Mouse (Mus musculus) retina, postnatal 7 days (tissue): ENCODE data around the gene Serpinb12.
"Not testable (repeated sequence)": the region's sequence is repeated elsewhere in the genome, so short reads cannot be mapped to it uniquely, and the experiment has no call there.

ENCODE experiments used
- DNase-seq: peaks from one replicate; pipeline ENCODE4 v3.0.0-alpha.2; 2012; ENCODE audit warnings: low read depth, low spot score

Gene Serpinb12

GRCm38 (mm10) chr1:106934265-106934664 is at the start of gene Serpinb12:
Gene Serpinb12 (plus strand): TSS chr1:106934449.
- no peak for DNase-seq

- DNase-seq = not testable (repeated sequence)
These were observed 39.1 kb upstream of the Serpinb12 start for GRCm38 (mm10) chr1:106895142-106895541.

- DNase-seq = no peak
These were observed 32.8 kb upstream of the Serpinb12 start for GRCm38 (mm10) chr1:106901406-106901805.

DNA sequence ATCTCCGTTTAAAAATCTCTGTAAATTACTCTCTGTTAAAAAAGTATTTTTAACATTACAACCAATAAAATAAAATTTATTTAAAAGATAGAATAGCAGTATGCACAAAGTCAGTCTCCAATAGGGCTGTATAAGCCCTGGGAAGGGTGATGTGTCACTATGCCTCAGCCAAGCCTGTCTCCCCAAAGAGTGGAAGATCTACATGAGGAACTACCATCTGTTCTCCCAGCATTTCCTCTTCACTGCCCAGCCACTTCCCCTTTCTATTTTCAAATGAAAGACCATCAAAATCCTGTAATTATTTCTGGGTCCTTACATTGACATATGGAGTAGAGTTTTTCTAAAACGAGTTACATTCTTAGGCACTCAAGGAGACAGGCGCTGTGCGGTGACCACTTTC is 2.3 kb upstream of the Serpinb12 start:
- no peak for DNase-seq

DNA sequence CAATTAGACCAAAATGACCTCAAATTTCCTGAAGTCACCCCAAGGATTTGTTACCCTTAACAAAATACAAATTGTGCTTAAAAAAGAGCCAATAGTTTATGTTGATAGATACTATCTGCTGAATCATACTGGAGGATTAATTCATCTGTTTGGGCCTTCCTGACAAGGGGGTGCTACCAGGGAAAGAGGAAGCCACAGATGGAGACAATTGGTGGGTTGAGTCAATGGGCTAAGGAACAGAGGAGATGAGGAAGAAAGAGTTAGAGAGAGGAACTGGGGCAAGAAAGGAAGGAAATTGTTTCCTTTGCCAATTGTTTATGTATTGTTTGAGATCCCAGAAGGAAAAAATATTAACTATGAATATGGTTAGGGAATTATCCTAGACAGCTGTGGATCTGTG is 591 bp upstream of the Serpinb12 start:
- no peak for DNase-seq

DNA sequence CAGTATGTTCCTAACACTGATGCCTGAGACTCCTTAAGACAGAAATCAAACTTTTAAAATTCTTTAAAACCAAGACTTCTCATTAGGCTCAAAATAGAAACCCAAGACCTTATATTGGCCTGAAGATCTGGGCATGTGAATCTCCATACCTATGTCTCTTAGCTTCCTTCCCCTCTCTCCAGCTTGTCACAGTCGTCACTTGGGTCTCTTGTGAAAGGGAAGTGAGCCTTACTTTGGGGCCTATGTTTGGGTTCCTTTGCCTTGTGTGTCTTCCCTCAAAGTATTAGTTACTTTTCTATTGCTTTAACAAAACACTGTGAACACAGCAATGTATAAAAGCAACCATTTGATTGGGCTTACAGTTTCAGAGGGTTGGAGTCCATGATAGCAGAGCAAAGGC is 13.0 kb downstream of the Serpinb12 start:
- DNase-seq = no peak

- no peak for DNase-seq
These were observed 25.7 kb downstream of the Serpinb12 start for GRCm38 (mm10) chr1:106959981-106960380.

DNA sequence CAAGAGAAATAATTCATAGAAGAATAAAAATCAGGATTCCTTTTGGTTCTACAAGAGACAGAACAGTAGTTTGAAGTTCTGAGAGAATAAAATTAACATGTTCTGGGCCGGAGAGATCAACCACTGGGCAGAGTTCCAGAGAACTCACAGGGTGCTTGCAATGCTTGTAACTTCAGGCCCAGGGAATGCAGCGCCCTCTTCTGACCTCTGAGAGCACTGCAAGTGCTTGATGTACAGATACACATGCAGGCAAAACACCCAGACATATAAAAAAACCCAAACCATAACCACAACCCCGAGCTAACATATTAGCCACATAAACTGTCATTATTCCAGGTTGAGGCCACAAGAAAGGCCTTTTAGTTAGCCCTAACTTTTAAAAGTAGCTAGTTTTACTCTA is 26.8 kb downstream of the Serpinb12 start:
- no peak for DNase-seq

- DNase-seq = no peak
These were observed 46.4 kb downstream of the Serpinb12 start, which contains the start of gene Serpinb13 for GRCm38 (mm10) chr1:106980684-106981083. Gene Serpinb13 (plus strand): TSS chr1:106980984.

GRCm38 (mm10) chr1:106983092-106983491 is 48.8 kb downstream of the Serpinb12 start:
- no peak for DNase-seq

DNA sequence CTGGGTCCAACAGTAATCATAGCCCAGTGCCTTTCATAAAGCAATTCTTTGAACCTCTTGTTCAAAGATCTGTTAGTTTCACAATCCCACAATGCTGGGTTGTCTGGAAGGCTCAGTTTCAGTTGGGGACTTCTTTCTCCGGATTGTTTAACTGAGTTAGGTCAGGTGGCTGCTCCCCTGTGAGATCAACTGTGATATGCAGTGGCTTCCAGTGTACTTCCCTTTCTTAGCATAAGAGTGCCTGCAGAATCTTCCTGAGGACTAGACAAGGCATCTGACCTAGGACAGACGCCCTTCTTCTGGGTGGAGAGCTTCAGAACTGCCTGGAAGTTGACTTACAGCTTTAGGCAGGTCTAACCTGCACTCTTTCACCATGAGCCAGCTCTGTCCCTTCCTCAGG is 49.6 kb downstream of the Serpinb12 start:
- DNase-seq = no peak

DNA sequence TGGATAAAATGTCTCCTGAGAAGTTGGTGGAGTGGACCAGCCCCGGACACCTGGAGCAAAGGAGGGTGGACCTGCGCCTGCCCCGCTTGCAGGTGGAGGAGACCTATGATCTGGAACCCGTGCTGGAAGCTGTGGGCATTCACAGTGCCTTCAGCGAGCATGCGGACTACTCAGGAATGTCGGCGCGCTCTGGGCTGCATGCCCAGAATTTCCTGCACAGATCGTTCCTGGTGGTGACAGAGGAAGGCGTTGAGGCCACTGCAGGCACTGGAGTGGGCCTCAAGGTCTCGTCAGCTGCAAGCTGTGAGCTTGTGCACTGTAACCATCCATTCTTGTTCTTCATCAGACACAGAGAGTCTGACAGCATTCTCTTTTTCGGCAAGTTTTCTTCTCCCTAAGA is 66.2 kb downstream of the Serpinb12 start:
- DNase-seq = no peak

DNA sequence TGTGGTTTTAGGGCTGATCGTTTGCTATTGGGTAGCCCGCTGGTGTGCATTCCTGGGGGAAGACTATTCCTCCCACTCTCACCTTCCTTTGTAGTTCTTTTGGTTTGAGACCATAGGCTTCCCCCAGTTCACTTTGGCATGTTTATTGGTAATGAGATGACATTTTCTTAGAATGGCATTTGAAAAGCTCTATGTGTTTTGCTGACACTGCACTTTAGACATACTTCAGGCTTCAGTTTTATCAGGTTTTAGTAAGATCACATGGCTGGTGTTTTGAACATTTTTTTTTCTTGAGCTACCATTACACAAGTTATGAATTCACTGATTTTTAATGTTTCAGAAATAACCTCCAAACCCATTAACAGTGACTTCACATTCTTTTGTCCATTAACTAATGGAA is 67.5 kb downstream of the Serpinb12 start:
- no peak for DNase-seq

DNA sequence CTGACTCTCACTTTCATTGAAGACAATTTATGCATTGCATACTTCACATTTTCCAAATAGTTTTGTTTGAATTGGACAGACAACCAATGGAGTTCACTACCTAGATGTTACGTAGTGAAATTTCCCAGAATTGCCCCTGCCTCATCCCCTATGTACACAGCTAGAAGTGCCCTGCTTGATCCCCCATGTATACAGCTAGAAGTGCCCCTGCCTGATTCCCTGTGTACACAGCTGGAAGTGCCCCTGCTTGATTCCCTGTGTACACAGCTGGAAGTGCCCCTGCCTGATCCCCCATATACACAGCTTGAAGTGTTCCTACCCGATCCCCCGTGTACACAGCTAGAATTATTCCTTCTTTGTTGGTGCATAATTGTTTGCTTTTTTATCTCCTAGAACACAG is 72.1 kb downstream of the Serpinb12 start:
- no peak for DNase-seq
